In genomic region chr17:15068040-15068792, GRCm38 (mm10) we compare ENCODE assay signal across 13 mouse cellular contexts. TPM values are rescaled to one million over a fixed set of nuclear protein-coding genes. Genes with fewer than 3 reads are reported as not detected.
DNase-seq lines count a peak whose midpoint lies in the region; ATAC-seq and TF ChIP-seq lines count a peak whose summit lies in the region.
"Had no signal": no experiment of that assay in that cellular context is flagged by ENCODE, and none has a peak within 500 bp of the region (broad histone marks: within the 10 kb centered on the region; RNA-seq: fewer than 3 reads in every experiment).

No protein-coding gene starts in this region.

- no peak overlapping the region for H3K4me2 ChIP-seq in liver, postnatal 0 days (ENCODE audit: low read depth, low read length)
- H3K4me2 ChIP-seq in midbrain, embryonic 11.5 days: no peak overlapping the region
- H3K4me2 ChIP-seq: embryonic facial prominence, embryonic 15.5 days; hindbrain, embryonic 12.5 days; lung, embryonic 15.5 days had no signal

- TF ChIP-seq EP300 in liver, postnatal 0 days (IDR thresholded peaks at IDR 0.05; ENCODE audit: low read depth): no peak

- TF ChIP-seq POLR2A in cerebellum, adult 2 months (IDR thresholded peaks at IDR 0.05; ENCODE audit: borderline replicate concordance, insufficient read depth, low read length): no peak

- no peak overlapping the region for H3K9ac ChIP-seq in liver, postnatal 0 days (replicated peaks)
- no peak overlapping the region for H3K9ac ChIP-seq in midbrain, embryonic 11.5 days (ENCODE audit: low read length)
- H3K9ac ChIP-seq: embryonic facial prominence, embryonic 15.5 days; hindbrain, embryonic 12.5 days; lung, embryonic 15.5 days had no signal

- no peak for TF ChIP-seq CTCF in cerebellum, adult 2 months (IDR thresholded peaks at IDR 0.05; ENCODE audit: borderline replicate concordance, insufficient read depth, low read depth, low read length)
- no peak for TF ChIP-seq CTCF in liver, postnatal 0 days (IDR thresholded peaks at IDR 0.05; ENCODE audit: low read depth)

- no peak overlapping the region for H3K27ac ChIP-seq in cerebellum, adult 2 months (ENCODE audit: insufficient read depth, low read length)
- peak overlapping the region; percentile 44; the same call in 1 of the 2 replicates for H3K27ac ChIP-seq in liver, postnatal 0 days (ENCODE audit: low read depth)
- no peak overlapping the region for H3K27ac ChIP-seq in midbrain, embryonic 11.5 days (ENCODE audit: low read depth, low read length)
- H3K27ac ChIP-seq: embryonic facial prominence, embryonic 15.5 days; hindbrain, embryonic 12.5 days; lung, embryonic 15.5 days had no signal

- no peaks in the 10 kb centered on the region for H3K27me3 ChIP-seq in cerebellum, adult 2 months (ENCODE audit: control insufficient read depth, insufficient read depth, low read length)
- no peaks in the 10 kb centered on the region for H3K27me3 ChIP-seq in liver, postnatal 0 days (ENCODE audit: insufficient read depth, low read length)
- no peaks in the 10 kb centered on the region for H3K27me3 ChIP-seq in midbrain, embryonic 11.5 days (ENCODE audit: control insufficient read depth, insufficient read depth, low read length)
- H3K27me3 ChIP-seq: embryonic facial prominence, embryonic 15.5 days; hindbrain, embryonic 12.5 days; lung, embryonic 15.5 days had no signal

- no peaks in the 10 kb centered on the region for H3K9me3 ChIP-seq in liver, postnatal 0 days (ENCODE audit: low read length)
- H3K9me3 ChIP-seq in midbrain, embryonic 11.5 days (ENCODE audit: control insufficient read depth, low read length): no peaks in the 10 kb centered on the region
- H3K9me3 ChIP-seq: embryonic facial prominence, embryonic 15.5 days; hindbrain, embryonic 12.5 days; lung, embryonic 15.5 days had no signal

- ATAC-seq in liver, postnatal 0 days: peak; percentile 74
- ATAC-seq in midbrain, embryonic 11.5 days (ENCODE audit: low FRiP score): no peak

- peaks cover 9% of the 10 kb centered on the region for H3K4me1 ChIP-seq in cerebellum, adult 2 months (ENCODE audit: control insufficient read depth, insufficient read depth, low read length)
- H3K4me1 ChIP-seq in liver, postnatal 0 days (ENCODE audit: insufficient read depth): peaks cover 12% of the 10 kb centered on the region; the same call in 1 of the 2 replicates
- peaks cover 8% of the 10 kb centered on the region for H3K4me1 ChIP-seq in midbrain, embryonic 11.5 days (ENCODE audit: control insufficient read depth, insufficient read depth, low read length)

- WGBS in cerebellum, adult 2 months: 47% methylated on average over 8 of the region's 8 CpGs
- 49% methylated on average over 8 of the region's 8 CpGs for WGBS in liver, postnatal 0 days (ENCODE audit: insufficient replicate concordance)
- 79% methylated on average over 8 of the region's 8 CpGs for WGBS in midbrain, embryonic 11.5 days

- H3K4me3 ChIP-seq in cerebellum, adult 2 months (replicated peaks; ENCODE audit: insufficient read depth, low read depth, low read length): no peak overlapping the region
- no peak overlapping the region for H3K4me3 ChIP-seq in liver, postnatal 0 days (ENCODE audit: low read depth, low read length)
- H3K4me3 ChIP-seq in midbrain, embryonic 11.5 days (ENCODE audit: low read depth, low read length): no peak overlapping the region
- H3K4me3 ChIP-seq: embryonic facial prominence, embryonic 15.5 days; hindbrain, embryonic 12.5 days; lung, embryonic 15.5 days had no signal

- DNase-seq in cerebellum, postnatal 10 days: peak; percentile 33 to 39
- no peak for DNase-seq in cerebellum, adult 2 months
- peak; percentile 40 for DNase-seq in kidney, postnatal 14 days
- DNase-seq in kidney, postnatal 4 days: no peak
- peak; percentile 35 for DNase-seq in adrenal gland, postnatal 14 days
- no peak for DNase-seq in liver, postnatal 0 days
- DNase-seq in thymus, postnatal 10 days (ENCODE audit: low spot score in 2 of 2): no peak
- no peak for DNase-seq in midbrain, embryonic 11.5 days (ENCODE audit: low spot score, missing footprints)
- DNase-seq: cerebellum, adult 18-20 months had no signal

- 0 out of 2 replicates have a peak, but pooled peaks cover 6% of the 10 kb centered on the region for H3K36me3 ChIP-seq in liver, postnatal 0 days (replicated peaks; ENCODE audit: insufficient read depth, low read length)
- H3K36me3 ChIP-seq in midbrain, embryonic 11.5 days (ENCODE audit: control insufficient read depth, insufficient read depth, low read length): no peaks in the 10 kb centered on the region
- H3K36me3 ChIP-seq: lung, embryonic 15.5 days had no signal

RNA-seq across cellular contexts. Expression of gene Gm3448, which starts 26.9 kb away (rescaled TPM):
- polyA plus RNA-seq in cerebellum, adult 2 months (2012; rRNA removed): 3.4 and 4.5 TPM in 2 replicates
- 4.4 and 5.5 TPM in 2 replicates for total RNA-seq in adrenal gland, postnatal 14 days (2021)
- 3.3 and 5.4 TPM in 2 replicates for polyA plus RNA-seq in liver, postnatal 0 days (2015; fragmentation: Nextera tagmentation; extraction: Ambion mirVana)
- 3.8 and 4.6 TPM in 2 replicates for polyA plus RNA-seq in midbrain, embryonic 11.5 days (2014; fragmentation: Nextera tagmentation; extraction: Ambion mirVana)

RNA-seq across cellular contexts. Expression of gene Tcte3, which starts 26.9 kb away (rescaled TPM):
- polyA plus RNA-seq in cerebellum, adult 2 months (2012; rRNA removed): not detected in 2 replicates
- total RNA-seq in adrenal gland, postnatal 14 days (2021): 1.9 and 2.3 TPM in 2 replicates
- 3.7 and 5.2 TPM in 2 replicates for polyA plus RNA-seq in liver, postnatal 0 days (2015; fragmentation: Nextera tagmentation; extraction: Ambion mirVana)
- 0.68 TPM in 1 of 2 replicates, not detected in the other for polyA plus RNA-seq in midbrain, embryonic 11.5 days (2014; fragmentation: Nextera tagmentation; extraction: Ambion mirVana)
- total RNA-seq: monocyte, adult 5-6 weeks had no signal
- polyA plus RNA-seq: embryonic facial prominence, embryonic 15.5 days; hindbrain, embryonic 12.5 days had no signal

RNA-seq across cellular contexts. Expression of gene Ermard, which starts 27.2 kb away (rescaled TPM):
- 107 and 119 TPM in 2 replicates for polyA plus RNA-seq in cerebellum, adult 2 months (2012; rRNA removed)
- 50.0 and 59.9 TPM in 2 replicates for total RNA-seq in adrenal gland, postnatal 14 days (2021)
- 24.2 and 27.2 TPM in 2 replicates for polyA plus RNA-seq in liver, postnatal 0 days (2015; fragmentation: Nextera tagmentation; extraction: Ambion mirVana)
- polyA plus RNA-seq in midbrain, embryonic 11.5 days (2014; fragmentation: Nextera tagmentation; extraction: Ambion mirVana): 69.3 and 83.2 TPM in 2 replicates

RNA-seq across cellular contexts. Expression of gene Gm3435, which starts 58.2 kb away (rescaled TPM):
- polyA plus RNA-seq in cerebellum, adult 2 months (2012; rRNA removed): 12.3 and 12.8 TPM in 2 replicates
- 2.7 and 6.0 TPM in 2 replicates for total RNA-seq in adrenal gland, postnatal 14 days (2021)
- 2.7 and 3.7 TPM in 2 replicates for polyA plus RNA-seq in liver, postnatal 0 days (2015; fragmentation: Nextera tagmentation; extraction: Ambion mirVana)
- polyA plus RNA-seq in midbrain, embryonic 11.5 days (2014; fragmentation: Nextera tagmentation; extraction: Ambion mirVana): 8.0 and 10.3 TPM in 2 replicates

Comparison
In these comparisons a context has a peak if more than half of its experiments do, and no peak if none do; other contexts are left out.
1. DNase-seq: peak in cerebellum, postnatal 10 days (2 of 2), kidney, postnatal 14 days (single experiment) and adrenal gland, postnatal 14 days (single experiment); none in cerebellum, adult 2 months (0 of 2), kidney, postnatal 4 days (0 of 2), liver, postnatal 0 days (single experiment), thymus, postnatal 10 days (0 of 2) and midbrain, embryonic 11.5 days (single experiment).